Mouse (Mus musculus) T-helper 17 cell (primary cell): ENCODE results near the gene Adprh.

ENCODE experiments used
- in situ Hi-C, 2 experiments: fragments of 300-600 bp; cut with MboI, MseI; formaldehyde crosslinking; loops; 1 replicate in 1 of 2; 2 replicates in 1 of 2; pipeline ENCODE4 v1.15.1; 2025; ENCODE audit warnings: high pct_unique_total_duplicates in 2 of 2

Adprh gene

GRCm38 (mm10) chr16:38399531-38400231 is 52.8 kb downstream of the Adprh start:
- in situ Hi-C loops, result no loop called here

GRCm38 (mm10) chr16:38399076-38399475 is 53.4 kb downstream of the Adprh start:
- in situ Hi-C loops, result no loop called here

GRCm38 (mm10) chr16:38398266-38398665 is 54.2 kb downstream of the Adprh start:
- in situ Hi-C loops, result no loop called here

GRCm38 (mm10) chr16:38396155-38396554 is 56.3 kb downstream of the Adprh start:
- in situ Hi-C loops, result no loop called here

- in situ Hi-C loops, result no loop called here
Measured at GRCm38 (mm10) chr16:38395060-38395730, 57.3 kb downstream of the Adprh start.

GRCm38 (mm10) chr16:38394191-38394618 is 58.3 kb downstream of the Adprh start:
- in situ Hi-C loops, result no loop called here
